Mouse (Mus musculus) left cerebral cortex, adult 2 months (tissue): ENCODE measurements at regions not wholly inside any gene's neighbourhood (a gene's known extent, or its start where the extent isn't known, plus 50 kb on each side); places are given as distances from the start of the nearest gene placed in this dataset.

ENCODE experiments used
- DNase-seq, 2 experiments: peaks; one replicate each; pipeline ENCODE4 v3.0.0; 2021 to 2022; ENCODE audit warnings: low spot score in 2 of 2, mixed read lengths in 1 of 2; ENCODE audit errors: extremely low spot score in 1 of 2
- H3K27ac ChIP-seq: fragments of 200-600 bp; 2 replicates; pipeline ENCODE4 v1.8.1; 2022
- H3K4me3 ChIP-seq: fragments of 200-600 bp; 2 replicates; pipeline ENCODE4 v1.8.1; 2022
- CTCF ChIP-seq: fragments of 200-600 bp; IDR thresholded peaks from 2 replicates; pipeline ENCODE4 v1.8.1; 2022; ENCODE audit warnings: antibody characterized with exemption, mild to moderate bottlenecking, moderate library complexity
- intact Hi-C: fragments of 180-260 bp; cut with DNase I; formaldehyde crosslinking; loops from one replicate; pipeline ENCODE4 v1.15.1; 2025

DNA sequence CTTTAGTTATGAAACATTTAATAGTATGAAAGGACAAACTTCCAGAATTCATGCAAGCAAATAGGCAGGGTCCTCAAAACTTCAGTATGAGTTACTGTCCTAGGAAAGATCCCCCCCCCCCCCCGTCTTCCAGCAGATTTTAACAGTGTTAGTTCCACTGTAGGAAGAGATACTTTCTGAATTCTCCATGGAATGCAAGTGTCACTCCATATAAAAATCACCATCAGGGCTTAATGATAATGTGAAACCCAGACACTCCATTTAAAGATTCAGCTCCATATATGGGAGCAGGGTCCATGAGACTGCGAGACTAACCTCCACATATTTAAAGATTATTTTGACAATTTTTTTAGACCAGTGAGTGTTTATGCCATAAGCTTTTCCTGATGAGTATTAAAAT is 282.1 kb downstream of the Gm10283 start:
- no peak for TF ChIP-seq CTCF
- Histone ChIP-seq H3K4me3 (no peak overlapping the region), H3K27ac (no peak overlapping the region)
- intact Hi-C loops: no loop called here
- DNase-seq: no peak

GRCm38 (mm10) chr8:60195641-60196040 is 307.4 kb downstream of the Gm10283 start:
- intact Hi-C loops: no loop called here
- no peak overlapping the region for H3K27ac ChIP-seq
- no peak for TF ChIP-seq CTCF

DNA sequence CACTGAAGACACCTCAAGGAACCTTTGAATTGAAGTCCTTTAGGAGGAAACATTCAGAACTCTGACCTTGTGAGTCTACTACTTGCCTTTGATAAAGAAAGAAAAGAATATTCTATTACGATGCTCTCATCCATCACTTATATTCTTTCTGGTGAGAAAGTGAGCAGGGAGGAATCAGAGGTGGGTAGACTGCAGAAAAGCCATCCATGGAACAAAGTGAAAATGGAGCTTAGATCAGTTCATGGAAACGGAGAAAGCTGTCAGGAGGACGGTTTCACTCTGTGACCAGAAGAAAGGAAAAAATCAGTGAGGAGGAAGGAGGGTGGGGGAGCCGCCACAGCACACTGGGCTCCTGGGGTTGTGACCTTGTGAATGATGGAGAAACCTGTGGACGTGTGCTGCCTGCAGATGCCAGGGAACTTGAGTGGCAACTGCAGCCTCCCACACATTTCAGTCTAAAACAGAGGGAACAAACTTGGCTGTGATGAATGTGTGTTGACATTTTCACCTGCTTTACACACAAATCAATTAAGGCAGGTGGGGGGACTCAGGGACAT is 335.2 kb downstream of the Gm10283 start:
- Histone ChIP-seq H3K4me3 (no peak overlapping the region), H3K27ac (no peak overlapping the region)
- no peak for DNase-seq
- intact Hi-C loops: no loop called here
- TF ChIP-seq CTCF: no peak

More at GRCm38 (mm10) chr8:60195641-60196040, 307.4 kb downstream of the Gm10283 start:
- H3K4me3 ChIP-seq: no peak overlapping the region
- no peak for DNase-seq
